Mouse (Mus musculus) C2C12 (cell line): Measurements from ENCODE around the gene Dhx32. TPM values are rescaled to one million over a fixed set of nuclear protein-coding genes. Genes with fewer than 3 reads are reported as not detected.
A peak's percentile ranks its signal among the peaks of the same experiment; 100 is the strongest.

ENCODE experiments used
- H3K27me3 ChIP-seq: one replicate; pipeline ENCODE4 v1.6.1; 2011; ENCODE audit not compliant: control insufficient read depth, insufficient read depth, insufficient read length
- H3K36me3 ChIP-seq: one replicate; pipeline ENCODE4 v1.6.1; 2011; ENCODE audit not compliant: control insufficient read depth, insufficient read depth
- H3K4me3 ChIP-seq: one replicate; pipeline ENCODE4 v1.5.1; 2011; ENCODE audit warnings: mild to moderate bottlenecking, control low read depth; ENCODE audit not compliant: poor library complexity, insufficient read depth, severe bottlenecking
- H3K79me2 ChIP-seq: one replicate; pipeline ENCODE4 v1.6.1; 2011; ENCODE audit not compliant: control insufficient read depth, insufficient read depth
- H3K79me3 ChIP-seq: one replicate; pipeline ENCODE4 v1.6.1; 2011; ENCODE audit warnings: low read depth, control low read depth
- H3ac ChIP-seq: one replicate; pipeline ENCODE3; 2011; ENCODE audit warnings: low read depth; ENCODE audit not compliant: control insufficient read depth, insufficient read length
- CEBPB ChIP-seq: IDR thresholded peaks from one replicate; pipeline ENCODE4 v1.6.1; 2011; ENCODE audit warnings: low read depth, mild to moderate bottlenecking, control low read depth, moderate library complexity
- CTCF ChIP-seq: IDR thresholded peaks from one replicate; pipeline ENCODE4 v1.5.1; 2011; ENCODE audit not compliant: control insufficient read depth, insufficient read depth, insufficient read length
- FOSL1 ChIP-seq: IDR thresholded peaks from one replicate; pipeline ENCODE4 v1.8.0; 2011; ENCODE audit warnings: mild to moderate bottlenecking, low read length; ENCODE audit not compliant: poor library complexity, insufficient read depth, severe bottlenecking
- MAX ChIP-seq: IDR thresholded peaks from one replicate; pipeline ENCODE4 v1.6.1; 2011; ENCODE audit warnings: mild to moderate bottlenecking, control low read depth
- MYOD1 ChIP-seq: IDR thresholded peaks from one replicate; pipeline ENCODE4 v1.6.1; 2011; ENCODE audit warnings: low read depth; ENCODE audit not compliant: control insufficient read depth, insufficient read length
- MYOG ChIP-seq: IDR thresholded peaks from one replicate; pipeline ENCODE4 v1.6.1; 2011; ENCODE audit not compliant: control insufficient read depth, insufficient read length; ENCODE audit errors: extremely low read depth
- USF1 ChIP-seq: IDR thresholded peaks from one replicate; pipeline ENCODE4 v1.6.1; 2011; ENCODE audit warnings: low read depth, mild to moderate bottlenecking, control low read depth, moderate library complexity
- long read RNA-seq, 2 experiments: library from polyadenylated mRNA; unstranded; transcript quantifications; one replicate each; pipeline ENCODE4 v2.0.0; 2019 to 2020
- polyA plus RNA-seq: library from polyadenylated mRNA; unstranded; fragments of >200 nt; fragmentation: generic; extraction: Trizol; gene quantifications from one replicate; pipeline ENCODE4 v1.2.1, GENCODE M21; 2012; ENCODE audit warnings: missing spikeins

The Dhx32 gene
- polyA plus RNA-seq = 27.0 TPM
- long read RNA-seq, experiment 1, transcript Dhx32-201 (12 exons, 2,955 nt) = major isoform, 12 of 18 reads
- long read RNA-seq, experiment 1, partial matches to known transcripts = 1 of 18 reads
- long read RNA-seq, experiment 1, other reads (novel, unspliced or antisense) = 5 of 18 reads
- long read RNA-seq, experiment 2, transcript Dhx32-201 (12 exons, 2,955 nt) = major isoform, 149 of 166 reads
- long read RNA-seq, experiment 2, partial matches to known transcripts = 4 of 166 reads
- long read RNA-seq, experiment 2, other reads (novel, unspliced or antisense) = 11 of 166 reads

DNA sequence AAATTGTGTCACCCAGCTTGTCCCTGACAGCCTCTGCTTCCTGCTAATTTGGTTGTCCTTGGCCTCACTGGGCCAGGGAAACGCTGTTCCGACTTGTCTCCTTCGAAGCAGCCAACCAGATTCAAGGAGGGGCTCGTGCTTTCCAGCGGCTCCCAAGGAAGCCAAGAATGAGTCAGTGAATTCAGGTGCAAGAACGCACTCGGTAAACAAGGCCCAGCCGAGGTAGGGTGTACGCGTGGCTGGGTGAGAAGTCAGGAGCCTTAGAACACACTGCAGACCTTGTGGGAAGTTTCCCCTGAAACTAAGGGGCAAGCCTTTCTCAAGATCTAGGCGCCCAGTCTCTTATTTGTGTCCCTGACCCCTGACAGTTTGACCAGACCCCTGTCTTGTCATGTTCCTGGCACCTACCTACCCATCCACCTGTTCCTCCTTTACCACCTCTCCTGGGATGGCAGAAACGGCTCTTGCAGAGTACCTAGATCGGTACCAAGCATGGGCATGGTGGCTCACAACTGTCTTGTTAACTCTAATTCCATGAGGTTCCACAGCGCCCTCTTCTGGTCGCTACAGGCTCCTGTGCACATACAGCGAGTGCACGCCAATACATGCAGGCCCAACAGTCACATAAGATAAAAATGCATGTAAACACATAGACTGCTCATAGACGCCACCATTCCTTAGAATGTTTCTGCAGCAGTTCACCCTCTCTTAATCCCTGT lies at the start of gene Dhx32:
Dhx32 (minus strand) TSS at position 10 of the 719 bp plus-strand sequence.
- H3K27me3 ChIP-seq = no peaks in the 10 kb centered on the region
- no peak within 1 kb of the TSS for H3ac ChIP-seq
- no peaks in the 10 kb centered on the region for H3K79me3 ChIP-seq
- TF ChIP-seq MYOD1 (no peak), CTCF (peak; percentile 32)
- no peaks in the 10 kb centered on the region for H3K36me3 ChIP-seq
- no peak within 1 kb of the TSS for H3K4me3 ChIP-seq
- H3K79me2 ChIP-seq = no peaks in the 10 kb centered on the region

DNA sequence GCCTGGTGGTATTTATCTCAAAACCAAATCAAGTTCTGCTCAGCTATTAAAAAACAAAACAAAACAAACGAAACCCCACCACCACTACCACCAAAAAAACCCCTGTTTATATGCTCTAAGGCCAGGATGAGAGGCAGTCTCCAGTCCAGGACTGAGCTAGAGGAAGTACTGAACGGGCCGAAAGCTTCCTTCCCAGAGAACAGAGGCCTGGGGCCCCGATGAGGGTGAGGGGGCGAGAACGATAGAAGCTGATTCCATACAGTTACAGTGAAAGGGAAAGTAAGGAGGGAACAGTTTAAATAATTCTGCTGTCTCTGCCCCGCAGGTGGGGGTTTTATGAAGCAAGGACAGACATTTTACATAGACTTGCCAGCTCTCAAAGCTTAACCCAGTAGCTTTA lies 47.1 kb upstream of the Dhx32 start:
- H3K79me3 ChIP-seq = no peaks in the 10 kb centered on the region
- H3K27me3 ChIP-seq = no peaks in the 10 kb centered on the region
- H3ac ChIP-seq = no peak overlapping the region
- H3K79me2 ChIP-seq = no peaks in the 10 kb centered on the region
- TF ChIP-seq MYOD1 (no peak), MAX (no peak), CTCF (no peak), MYOG (no peak), FOSL1 (no peak), CEBPB (no peak)
- no peak overlapping the region for H3K4me3 ChIP-seq
- H3K36me3 ChIP-seq = no peaks in the 10 kb centered on the region

DNA sequence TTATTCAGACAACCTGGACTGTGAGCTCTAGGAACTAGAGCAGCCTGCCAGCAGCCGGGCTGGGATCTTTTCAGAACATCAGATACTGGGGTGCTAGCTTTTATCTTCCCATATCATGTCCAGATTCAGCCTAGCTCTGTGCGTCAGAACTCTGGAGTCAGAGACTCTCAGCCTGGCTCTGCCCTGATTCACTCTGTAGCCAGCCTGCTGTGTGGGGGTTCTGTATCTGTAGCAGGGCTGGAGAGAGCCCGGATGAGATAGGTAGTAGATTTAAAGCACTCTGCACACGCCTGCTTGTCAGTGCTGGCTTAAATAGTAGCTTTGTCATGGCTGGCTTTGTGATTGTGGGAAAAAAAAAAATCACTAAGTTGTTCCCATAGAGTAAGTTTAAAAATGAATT lies 46.0 kb upstream of the Dhx32 start:
- no peak for TF ChIP-seq MYOD1
- no peak for TF ChIP-seq FOSL1
- no peak for TF ChIP-seq CEBPB
- TF ChIP-seq MAX = no peak
- TF ChIP-seq MYOG = no peak
- no peak for TF ChIP-seq CTCF
- no peak for TF ChIP-seq USF1
- H3K79me2 ChIP-seq = no peaks in the 10 kb centered on the region
- H3K4me3 ChIP-seq = no peak overlapping the region
- no peaks in the 10 kb centered on the region for H3K27me3 ChIP-seq
- H3ac ChIP-seq = no peak overlapping the region
- H3K36me3 ChIP-seq = no peaks in the 10 kb centered on the region
- no peaks in the 10 kb centered on the region for H3K79me3 ChIP-seq

DNA sequence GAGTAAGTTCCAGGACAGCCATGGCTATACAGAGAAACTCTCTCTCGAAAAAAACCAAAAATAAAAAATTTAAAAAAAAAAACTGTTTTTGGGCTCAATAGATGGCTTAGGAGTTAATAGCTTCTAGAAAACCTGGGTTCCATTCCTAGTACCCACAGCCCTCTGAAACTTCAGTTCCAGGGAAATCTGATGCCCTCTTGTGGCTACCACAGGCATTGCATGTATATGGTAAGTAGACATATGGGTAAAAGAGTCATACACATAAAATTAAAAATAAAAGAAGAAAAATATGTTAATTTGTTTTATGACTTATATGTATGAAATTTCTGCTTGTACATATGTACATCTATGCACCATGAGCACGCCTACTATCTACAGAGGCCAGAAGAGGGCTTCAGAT lies 42.1 kb upstream of the Dhx32 start:
- Histone ChIP-seq H3K79me3 (no peaks in the 10 kb centered on the region), H3K79me2 (no peaks in the 10 kb centered on the region), H3ac (no peak overlapping the region), H3K36me3 (no peaks in the 10 kb centered on the region), H3K4me3 (no peak overlapping the region), H3K27me3 (no peaks in the 10 kb centered on the region)
- TF ChIP-seq MAX (no peak), CEBPB (no peak), FOSL1 (no peak), USF1 (no peak), MYOD1 (no peak), CTCF (no peak), MYOG (no peak)

DNA sequence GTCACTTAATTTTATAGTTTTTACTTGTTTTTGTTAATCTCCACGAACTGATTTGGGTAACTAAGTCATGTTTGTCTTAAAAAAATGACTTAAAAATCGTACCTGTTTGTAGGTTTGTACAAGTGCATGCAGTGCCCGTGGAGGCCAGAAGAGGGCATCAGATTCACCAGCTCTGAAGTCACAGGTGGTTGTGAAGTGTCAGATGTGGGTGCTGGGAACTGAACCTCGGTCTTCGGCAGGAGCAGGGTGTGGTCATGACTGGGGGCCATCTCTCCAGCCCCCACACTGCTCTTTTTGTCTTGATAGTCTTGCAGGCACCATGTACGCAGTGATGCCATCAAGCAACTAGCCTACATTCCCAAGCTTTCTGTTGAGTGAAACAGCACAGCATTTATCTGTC lies 41.2 kb upstream of the Dhx32 start:
- Histone ChIP-seq H3ac (no peak overlapping the region), H3K4me3 (no peak overlapping the region), H3K79me3 (no peaks in the 10 kb centered on the region), H3K79me2 (no peaks in the 10 kb centered on the region), H3K27me3 (no peaks in the 10 kb centered on the region), H3K36me3 (no peaks in the 10 kb centered on the region)
- TF ChIP-seq USF1 (no peak), CTCF (no peak), MAX (no peak), FOSL1 (no peak), MYOD1 (no peak), MYOG (no peak), CEBPB (no peak)

DNA sequence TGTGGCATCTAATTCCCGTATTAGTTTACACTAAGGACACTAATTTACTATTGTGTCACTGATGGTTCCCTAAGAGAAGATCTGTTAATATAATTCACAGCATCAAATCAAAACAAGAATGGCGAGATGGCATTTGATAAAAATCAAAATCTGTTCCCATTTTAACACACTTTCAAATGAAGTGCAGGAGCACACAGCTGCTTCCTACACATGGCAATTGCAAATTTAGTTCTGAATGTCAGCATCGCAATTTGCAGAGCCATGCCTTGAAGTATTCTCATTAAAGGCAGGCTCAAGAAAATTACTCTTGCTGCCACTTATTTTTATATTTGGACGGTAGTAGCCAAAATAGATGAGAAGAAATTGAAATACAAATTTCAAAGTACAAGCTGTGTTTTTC lies 30.8 kb upstream of the Dhx32 start:
- no peaks in the 10 kb centered on the region for H3K36me3 ChIP-seq
- no peak overlapping the region for H3ac ChIP-seq
- no peaks in the 10 kb centered on the region for H3K79me2 ChIP-seq
- H3K79me3 ChIP-seq = no peaks in the 10 kb centered on the region
- H3K27me3 ChIP-seq = no peaks in the 10 kb centered on the region
- H3K4me3 ChIP-seq = no peak overlapping the region
- TF ChIP-seq CEBPB = no peak
- no peak for TF ChIP-seq FOSL1
- TF ChIP-seq MYOG = no peak
- TF ChIP-seq MYOD1 = no peak
- no peak for TF ChIP-seq USF1
- no peak for TF ChIP-seq CTCF
- TF ChIP-seq MAX = no peak
